Mouse (Mus musculus) kidney, postnatal 0 days (tissue): Measurements from ENCODE around the gene Bcap29. TPM values are rescaled to one million over a fixed set of nuclear protein-coding genes. Genes with fewer than 3 reads are reported as not detected.
"Not testable (repeated sequence)": the region's sequence is repeated elsewhere in the genome, so short reads cannot be mapped to it uniquely, and the experiment has no call there.

ENCODE experiments used
- ATAC-seq: fragments of 200-750 bp; cut with Nextera tagmentation; replicated peaks from 2 replicates; pipeline ENCODE4 v1.8.0; 2017; ENCODE audit warnings: low read depth, moderate number of reproducible peaks, moderate TSS enrichment, moderate library complexity; ENCODE audit not compliant: low FRiP score
- DNase-seq: peaks from one replicate; pipeline ENCODE4 v3.0.0-alpha.2; 2016; ENCODE audit warnings: low spot score
- H3K27ac ChIP-seq: fragments of 300-500 bp; sonication (generic); 2 replicates; pipeline ENCODE4 v1.5.1; 2014; ENCODE audit warnings: mild to moderate bottlenecking
- H3K27me3 ChIP-seq: fragments of 300-500 bp; sonication (generic); 2 replicates; pipeline ENCODE4 v1.6.1; 2014; ENCODE audit warnings: low read length, mixed read lengths; ENCODE audit not compliant: insufficient read depth
- H3K36me3 ChIP-seq: fragments of 300-500 bp; sonication (generic); 2 replicates; pipeline ENCODE4 v1.6.1; 2014; ENCODE audit warnings: low read length, mixed read lengths; ENCODE audit not compliant: insufficient read depth
- H3K4me1 ChIP-seq: fragments of 300-500 bp; sonication (generic); replicated peaks from 2 replicates; pipeline ENCODE4 v1.6.1; 2014; ENCODE audit warnings: antibody characterized with exemption, low read length, mixed read lengths; ENCODE audit not compliant: insufficient read depth
- H3K4me2 ChIP-seq: fragments of 300-500 bp; sonication (generic); 2 replicates; pipeline ENCODE4 v1.6.1; 2014; ENCODE audit warnings: mild to moderate bottlenecking, low read length, moderate library complexity, mixed read lengths
- H3K4me3 ChIP-seq: fragments of 300-500 bp; sonication (generic); replicated peaks from 2 replicates; pipeline ENCODE4 v1.5.1; 2014; ENCODE audit warnings: low read depth, low read length
- H3K9ac ChIP-seq: fragments of 300-500 bp; sonication (generic); 2 replicates; pipeline ENCODE4 v1.6.1; 2014; ENCODE audit warnings: low read depth, low read length
- H3K9me3 ChIP-seq: fragments of 300-500 bp; sonication (generic); replicated peaks from 2 replicates; pipeline ENCODE4 v1.6.1; 2016; ENCODE audit warnings: low read length, inconsistent platforms, mixed read lengths
- CTCF ChIP-seq: IDR thresholded peaks from 2 replicates; pipeline ENCODE4 v1.5.1; 2016; ENCODE audit warnings: antibody characterized with exemption, low read depth, mild to moderate bottlenecking, moderate library complexity
- WGBS: fragments of 180-500 bp; shearing (Covaris S2); extraction: QIAGEN DNeasy Blood & Tissue Kit; methylation state at CpG from one replicate; pipeline ENCODE4 v1.1.7; 2014; 5-methylcytosine and 5-hydroxymethylcytosine counted together
- polyA plus RNA-seq: library from polyadenylated mRNA; unstranded; fragments of >200 nt; fragmentation: Nextera tagmentation; extraction: Ambion mirVana; gene quantifications from 2 replicates; pipeline ENCODE4 v1.2.1, GENCODE M21; 2015

Gene Bcap29
- polyA plus RNA-seq, 1 experiment from 2014 or later: 35.3 TPM

DNA sequence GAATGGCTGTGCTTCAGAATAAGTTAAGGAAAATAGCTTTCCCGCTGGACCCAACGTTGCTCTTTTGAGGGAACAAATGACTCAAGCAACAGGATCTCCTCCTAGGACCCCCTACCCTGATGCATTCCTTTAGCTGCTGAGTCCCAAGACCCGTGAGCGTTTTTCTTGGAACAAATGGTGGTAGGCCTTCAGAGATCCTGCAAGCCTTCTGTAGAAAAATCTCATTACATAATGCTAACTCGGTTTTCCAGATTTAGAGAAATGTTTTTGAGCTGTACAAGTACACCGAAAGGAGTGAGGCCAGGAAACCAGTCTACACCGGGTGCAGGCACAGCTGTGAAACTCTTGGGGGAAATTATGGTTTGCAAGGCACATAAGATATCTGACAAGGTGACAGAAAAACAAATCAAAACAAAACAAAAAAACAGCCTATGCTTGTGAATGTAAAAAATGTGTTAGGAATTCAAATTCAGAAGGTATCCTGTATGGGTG is 53.1 kb downstream of the Bcap29 start:
- no peak overlapping the region for H3K4me2 ChIP-seq
- no peak overlapping the region for H3K4me3 ChIP-seq
- no peak for ATAC-seq
- DNase-seq: no peak
- no peak for TF ChIP-seq CTCF
- no peak overlapping the region for H3K27ac ChIP-seq
- 81% methylated on average over 7 of the region's 7 CpGs for WGBS
- no peaks in the 10 kb centered on the region for H3K36me3 ChIP-seq
- H3K27me3 ChIP-seq: no peaks in the 10 kb centered on the region
- H3K9ac ChIP-seq: no peak overlapping the region
- H3K9me3 ChIP-seq: no peaks in the 10 kb centered on the region
- no peaks in the 10 kb centered on the region for H3K4me1 ChIP-seq

DNA sequence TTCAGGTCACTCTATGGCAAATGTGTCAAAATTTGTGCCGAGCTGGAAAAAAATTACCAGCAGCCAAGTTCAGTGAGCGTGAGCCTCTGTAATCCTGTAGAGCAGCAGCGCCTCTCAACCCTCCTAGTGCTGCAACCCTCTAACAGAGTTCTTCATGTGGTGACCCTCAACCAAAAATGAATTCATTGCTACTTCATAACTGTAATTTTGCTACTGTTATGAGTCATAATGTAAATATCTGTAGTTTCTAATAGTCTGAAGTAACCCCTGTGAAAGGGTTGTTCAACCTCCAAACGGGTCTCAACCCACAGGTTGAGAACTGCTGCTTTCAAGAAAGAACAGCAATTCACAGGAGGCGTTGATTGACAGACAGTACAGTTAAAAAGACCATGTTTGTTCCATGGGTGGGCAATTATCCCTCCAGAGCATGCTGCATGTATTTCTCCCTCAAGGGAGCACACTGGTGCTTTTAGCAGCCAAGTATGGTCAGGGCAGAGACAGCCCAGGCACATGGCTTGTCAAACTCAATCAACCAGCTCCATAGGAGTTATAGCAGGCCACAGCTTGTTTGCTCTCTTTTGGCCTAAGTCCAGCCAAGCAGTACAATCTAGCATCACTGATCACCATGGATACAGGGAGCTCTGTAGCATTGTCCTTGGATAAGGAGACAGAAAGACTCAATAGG is 53.7 kb downstream of the Bcap29 start:
- no peaks in the 10 kb centered on the region for H3K36me3 ChIP-seq
- H3K4me1 ChIP-seq: no peaks in the 10 kb centered on the region
- no peak overlapping the region for H3K4me2 ChIP-seq
- no peaks in the 10 kb centered on the region for H3K27me3 ChIP-seq
- H3K4me3 ChIP-seq: no peak overlapping the region
- no peaks in the 10 kb centered on the region for H3K9me3 ChIP-seq
- no peak overlapping the region for H3K9ac ChIP-seq
- WGBS: 92% methylated on average over 5 of the region's 5 CpGs
- no peak overlapping the region for H3K27ac ChIP-seq
- DNase-seq (no peak), ATAC-seq (no peak)
- TF ChIP-seq CTCF: no peak

DNA sequence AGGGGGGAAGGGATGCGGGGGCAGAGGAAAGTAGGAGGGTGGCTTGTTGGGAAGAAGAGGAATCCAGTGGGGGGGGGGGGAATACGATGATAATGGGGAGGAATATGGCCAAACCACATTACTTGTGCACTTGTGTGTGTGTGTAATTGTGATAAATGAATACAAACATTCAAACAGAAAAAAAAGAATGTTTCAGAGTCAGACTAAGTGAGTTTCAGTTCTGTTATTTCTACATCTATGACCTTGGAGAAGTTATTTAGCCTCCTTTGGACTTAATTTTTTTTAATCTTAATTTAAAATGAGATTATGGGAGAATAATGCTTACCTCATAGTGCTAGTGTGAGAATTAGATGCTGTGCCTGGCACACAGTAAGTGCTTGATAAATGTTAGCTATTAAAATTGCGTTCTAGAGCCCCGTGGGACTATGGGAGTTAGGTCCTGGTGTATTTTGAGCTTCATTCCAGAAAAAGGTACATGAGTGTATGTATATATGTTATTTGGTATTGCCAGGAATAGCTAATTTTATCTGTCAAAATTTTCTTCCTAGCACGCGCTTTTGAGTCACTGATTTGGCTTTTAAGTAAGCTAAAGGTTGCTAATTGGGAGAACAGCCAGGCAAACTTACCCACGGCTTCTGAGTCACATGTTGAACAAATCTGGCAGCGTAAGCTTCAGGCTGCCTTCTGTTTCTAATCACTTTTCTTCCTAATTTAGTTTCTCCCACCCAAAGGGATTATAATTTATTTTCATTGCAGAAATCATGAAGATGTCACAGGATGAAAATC is 55.6 kb downstream of the Bcap29 start:
- H3K27me3 ChIP-seq: no peaks in the 10 kb centered on the region
- no peak overlapping the region for H3K4me2 ChIP-seq
- H3K4me3 ChIP-seq: no peak overlapping the region
- no peak overlapping the region for H3K27ac ChIP-seq
- DNase-seq (no peak), ATAC-seq (no peak)
- TF ChIP-seq CTCF: no peak
- no peaks in the 10 kb centered on the region for H3K36me3 ChIP-seq
- no peaks in the 10 kb centered on the region for H3K4me1 ChIP-seq
- no peaks in the 10 kb centered on the region for H3K9me3 ChIP-seq
- no peak overlapping the region for H3K9ac ChIP-seq
- 80% methylated on average over 8 of the region's 8 CpGs for WGBS

DNA sequence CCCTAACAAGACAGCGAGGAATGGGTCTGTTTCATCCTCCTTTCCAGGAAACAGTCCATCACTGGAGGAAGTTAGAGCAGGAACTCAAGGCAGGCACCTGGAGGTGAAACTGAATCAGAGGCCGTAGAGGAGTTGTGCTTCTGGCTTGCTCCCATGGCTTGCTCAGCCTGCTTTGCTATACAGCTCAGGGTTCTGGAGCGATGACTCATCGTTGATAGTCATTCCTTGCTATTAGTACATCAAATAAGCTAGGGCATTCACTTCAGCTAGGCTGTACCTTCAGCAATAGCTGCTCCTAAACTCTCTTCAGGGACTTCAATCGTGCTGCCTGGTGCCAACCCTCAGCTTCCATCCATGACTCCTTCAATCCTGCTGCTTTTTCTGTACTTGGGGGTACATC is 60.0 kb downstream of the Bcap29 start:
- Histone ChIP-seq H3K4me1 (no peaks in the 10 kb centered on the region), H3K9ac (no peak overlapping the region)
- ATAC-seq: no peak

DNA sequence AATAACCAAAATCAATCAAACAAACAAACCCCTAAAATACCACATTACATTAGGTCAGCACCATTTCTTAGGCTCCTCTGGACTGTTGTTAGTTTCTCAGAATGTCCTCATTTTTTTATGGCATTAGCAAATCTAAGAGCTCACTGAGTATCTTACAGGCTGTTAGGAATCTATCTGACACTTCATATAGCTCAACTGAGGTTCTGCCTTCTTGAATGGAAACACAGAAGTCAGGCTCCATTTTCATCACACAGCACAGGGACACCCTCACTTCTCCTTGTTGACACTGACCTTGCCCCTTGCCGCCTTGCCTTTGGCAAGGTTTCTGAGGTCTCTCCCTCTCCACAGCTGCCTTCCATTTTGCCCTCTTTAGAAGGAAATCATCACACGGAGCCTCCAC is 64.7 kb downstream of the Bcap29 start:
- Histone ChIP-seq H3K4me3 (no peak overlapping the region), H3K36me3 (no peaks in the 10 kb centered on the region), H3K9ac (no peak overlapping the region), H3K4me2 (no peak overlapping the region), H3K27ac (no peak overlapping the region), H3K9me3 (no peaks in the 10 kb centered on the region), H3K4me1 (no peaks in the 10 kb centered on the region), H3K27me3 (no peaks in the 10 kb centered on the region)
- DNase-seq (no peak), ATAC-seq (no peak)
- no peak for TF ChIP-seq CTCF
- 59% methylated on average over 2 of the region's 2 CpGs for WGBS

More for the DNA sequence above, 60.0 kb downstream of the Bcap29 start:
- 88% methylated on average over 5 of the region's 5 CpGs for WGBS
- Histone ChIP-seq H3K36me3 (no peaks in the 10 kb centered on the region), H3K9me3 (no peaks in the 10 kb centered on the region), H3K4me3 (no peak overlapping the region), H3K27ac (no peak overlapping the region), H3K27me3 (no peaks in the 10 kb centered on the region), H3K4me2 (no peak overlapping the region)
- DNase-seq: no peak
- no peak for TF ChIP-seq CTCF

DNA sequence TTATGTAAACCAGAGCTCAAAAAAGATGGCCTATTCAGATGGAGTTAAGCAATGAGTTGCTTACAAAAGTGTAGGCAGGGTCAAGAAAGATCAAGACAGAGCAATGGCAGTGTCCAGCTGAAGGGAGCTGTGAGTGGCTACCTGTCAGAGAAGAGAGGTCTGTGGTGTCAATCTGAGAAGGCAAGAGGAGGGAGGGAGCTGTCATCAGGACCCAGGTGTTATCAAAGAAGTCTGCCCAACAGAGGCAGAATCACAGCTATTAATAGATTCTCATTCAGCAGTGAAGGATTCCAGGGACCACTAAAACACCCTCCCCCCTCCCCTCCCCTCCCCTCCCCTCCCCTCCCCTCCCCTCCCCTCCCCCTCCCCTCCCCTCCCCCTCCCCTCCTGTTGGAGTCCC is 65.8 kb downstream of the Bcap29 start:
- no peak for TF ChIP-seq CTCF
- H3K27ac ChIP-seq: no peak overlapping the region
- H3K9ac ChIP-seq: no peak overlapping the region
- no peaks in the 10 kb centered on the region for H3K9me3 ChIP-seq
- ATAC-seq: no peak
- H3K4me3 ChIP-seq: no peak overlapping the region
- no peaks in the 10 kb centered on the region for H3K4me1 ChIP-seq
- no peaks in the 10 kb centered on the region for H3K36me3 ChIP-seq
- H3K4me2 ChIP-seq: no peak overlapping the region
- no peak for DNase-seq
- H3K27me3 ChIP-seq: no peaks in the 10 kb centered on the region

DNA sequence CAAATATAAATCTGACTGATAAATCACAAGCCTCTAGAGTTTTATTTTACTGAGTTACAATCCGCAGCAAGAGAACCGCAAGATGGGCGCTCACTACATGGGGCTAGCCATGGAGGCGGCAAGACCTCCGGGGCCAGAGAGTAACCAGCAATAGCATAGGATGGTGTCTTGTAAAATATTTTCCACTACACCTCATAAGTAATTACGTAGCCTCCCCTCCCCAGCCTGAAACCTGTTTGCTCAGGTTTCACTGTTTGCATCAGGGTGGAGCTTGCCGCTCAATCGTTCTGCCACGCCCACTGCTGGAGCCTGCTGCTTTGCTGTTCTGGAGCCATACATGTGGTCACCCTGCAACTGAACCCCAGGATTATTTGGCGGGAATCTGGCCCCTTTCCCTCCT is 66.9 kb downstream of the Bcap29 start:
- H3K36me3 ChIP-seq, H3K9ac ChIP-seq, H3K4me1 ChIP-seq, H3K27ac ChIP-seq, DNase-seq, H3K27me3 ChIP-seq, ATAC-seq, H3K9me3 ChIP-seq: not testable (repeated sequence)
- 17% methylated on average over 10 of the region's 10 CpGs for WGBS
- 0 out of 2 replicates have a peak overlapping the region, but pooled peaks have one; percentile 11 for H3K4me3 ChIP-seq
- H3K4me2 ChIP-seq: peak overlapping the region; percentile 48
